Mouse (Mus musculus): ENCODE results near the gene Klf15. TPM values are rescaled to one million over a fixed set of nuclear protein-coding genes. Genes with fewer than 3 reads are reported as not detected.

The Klf15 gene
- polyA plus RNA-seq, 1 experiment: 15.1 TPM

GRCm38 (mm10) chr6:90475854-90476212 is 13.5 kb downstream of the Klf15 start:
- no peaks in the 10 kb centered on the region for H3K36me3 ChIP-seq (ENCODE audit: control insufficient read depth, insufficient read depth, low read length)
- H3K4me3 ChIP-seq (ENCODE audit: low read depth, low read length): no peak overlapping the region
- peaks cover 12% of the 10 kb centered on the region; the same call in 1 of the 2 replicates for H3K4me1 ChIP-seq (ENCODE audit: control insufficient read depth, insufficient read depth, insufficient read length, low read length)
- WGBS: 55% methylated on average over 3 of the region's 3 CpGs
- H3K27me3 ChIP-seq (ENCODE audit: control insufficient read depth, insufficient read depth, low read length): no peaks in the 10 kb centered on the region
- peak overlapping the region; percentile 38; the same call in 1 of the 2 replicates for H3K27ac ChIP-seq (ENCODE audit: insufficient read depth, low read depth, low read length)
- TF ChIP-seq POLR2A (IDR thresholded peaks at IDR 0.05; ENCODE audit: low read depth, low read length) (no peak), CTCF (IDR thresholded peaks at IDR 0.05; ENCODE audit: extremely low read depth, insufficient read length, insufficient replicate concordance, low read depth, low read length) (no peak)

GRCm38 (mm10) chr6:90476941-90477518 is 14.7 kb downstream of the Klf15 start:
- Histone ChIP-seq H3K36me3 (ENCODE audit: control insufficient read depth, insufficient read depth, low read length) (no peaks in the 10 kb centered on the region), H3K27ac (ENCODE audit: insufficient read depth, low read depth, low read length) (no peak overlapping the region), H3K4me1 (ENCODE audit: control insufficient read depth, insufficient read depth, insufficient read length, low read length) (peaks cover 12% of the 10 kb centered on the region; the same call in 1 of the 2 replicates), H3K4me3 (ENCODE audit: low read depth, low read length) (no peak overlapping the region; the same call in 1 of the 2 replicates), H3K27me3 (ENCODE audit: control insufficient read depth, insufficient read depth, low read length) (no peaks in the 10 kb centered on the region)
- 32% methylated on average over 14 of the region's 14 CpGs for WGBS
- TF ChIP-seq CTCF (IDR thresholded peaks at IDR 0.05; ENCODE audit: extremely low read depth, insufficient read length, insufficient replicate concordance, low read depth, low read length): no peak
- TF ChIP-seq POLR2A (IDR thresholded peaks at IDR 0.05; ENCODE audit: low read depth, low read length): no peak

- H3K4me1 ChIP-seq (ENCODE audit: control insufficient read depth, insufficient read depth, insufficient read length, low read length): no peaks in the 10 kb centered on the region
- WGBS: 37% methylated on average over 3 of the region's 3 CpGs
- no peaks in the 10 kb centered on the region for H3K36me3 ChIP-seq (ENCODE audit: control insufficient read depth, insufficient read depth, low read length)
- TF ChIP-seq POLR2A (IDR thresholded peaks at IDR 0.05; ENCODE audit: low read depth, low read length) (no peak), CTCF (IDR thresholded peaks at IDR 0.05; ENCODE audit: extremely low read depth, insufficient read length, insufficient replicate concordance, low read depth, low read length) (no peak)
- H3K27me3 ChIP-seq (ENCODE audit: control insufficient read depth, insufficient read depth, low read length): no peaks in the 10 kb centered on the region
- no peak overlapping the region for H3K4me3 ChIP-seq (ENCODE audit: low read depth, low read length)
- H3K27ac ChIP-seq (ENCODE audit: insufficient read depth, low read depth, low read length): no peak overlapping the region
Observed at GRCm38 (mm10) chr6:90484249-90484648, 21.9 kb downstream of the Klf15 start.

GRCm38 (mm10) chr6:90484876-90485275 is 22.5 kb downstream of the Klf15 start:
- no peaks in the 10 kb centered on the region for H3K27me3 ChIP-seq (ENCODE audit: control insufficient read depth, insufficient read depth, low read length)
- H3K4me3 ChIP-seq (ENCODE audit: low read depth, low read length): no peak overlapping the region
- TF ChIP-seq POLR2A (IDR thresholded peaks at IDR 0.05; ENCODE audit: low read depth, low read length): no peak
- no peak for TF ChIP-seq CTCF (IDR thresholded peaks at IDR 0.05; ENCODE audit: extremely low read depth, insufficient read length, insufficient replicate concordance, low read depth, low read length)
- H3K27ac ChIP-seq (ENCODE audit: insufficient read depth, low read depth, low read length): no peak overlapping the region
- 74% methylated on average over 5 of the region's 5 CpGs for WGBS
- no peaks in the 10 kb centered on the region for H3K4me1 ChIP-seq (ENCODE audit: control insufficient read depth, insufficient read depth, insufficient read length, low read length)
- no peaks in the 10 kb centered on the region for H3K36me3 ChIP-seq (ENCODE audit: control insufficient read depth, insufficient read depth, low read length)

DNA sequence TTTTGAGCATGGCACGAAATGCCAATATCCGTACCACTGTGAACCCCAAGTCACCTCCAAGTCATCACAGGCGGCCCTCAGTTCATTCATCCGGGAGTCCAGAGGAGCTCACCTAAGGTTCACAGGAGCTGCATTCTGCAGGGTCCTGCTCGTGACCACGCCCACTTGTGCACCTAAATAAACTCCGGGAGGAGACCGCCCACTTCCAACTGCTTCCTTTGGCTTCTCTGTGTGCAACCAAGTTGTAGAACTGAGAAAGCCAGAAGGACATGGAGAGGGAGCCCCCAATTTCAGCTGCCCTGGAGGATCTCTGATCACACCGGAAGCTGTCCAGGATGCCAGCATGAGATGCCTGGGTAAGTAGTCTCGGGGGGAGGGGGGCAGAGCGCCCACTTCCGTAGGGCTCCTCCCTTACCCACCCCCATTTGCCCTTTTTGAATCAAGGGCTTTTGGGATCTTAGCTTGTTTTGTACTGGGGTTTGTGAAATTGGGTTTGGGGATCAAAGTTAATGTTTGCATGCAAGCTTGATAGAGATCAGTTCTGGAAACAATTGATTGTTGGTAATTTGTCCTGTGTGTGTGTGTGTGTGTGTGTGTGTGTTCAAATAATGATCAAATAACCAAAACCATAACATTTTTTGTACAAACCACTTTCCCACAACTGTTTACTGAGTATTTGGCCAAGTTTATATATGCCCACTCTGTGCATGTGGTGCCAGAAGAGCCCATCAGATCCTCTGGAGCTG is 24.0 kb downstream of the Klf15 start, which contains the start of gene Aldh1l1:
Gene Aldh1l1 (plus strand): TSS at position 252 of the 746 bp plus-strand sequence.
- Histone ChIP-seq H3K27ac (ENCODE audit: insufficient read depth, low read depth, low read length) (no peak within 1 kb of the TSS), H3K4me3 (ENCODE audit: low read depth, low read length) (no peak within 1 kb of the TSS), H3K36me3 (ENCODE audit: control insufficient read depth, insufficient read depth, low read length) (no peaks in the 10 kb centered on the region), H3K27me3 (ENCODE audit: control insufficient read depth, insufficient read depth, low read length) (no peaks in the 10 kb centered on the region), H3K4me1 (ENCODE audit: control insufficient read depth, insufficient read depth, insufficient read length, low read length) (no peaks in the 10 kb centered on the region)
- TF ChIP-seq POLR2A (IDR thresholded peaks at IDR 0.05; ENCODE audit: low read depth, low read length): no peak
- no peak for TF ChIP-seq CTCF (IDR thresholded peaks at IDR 0.05; ENCODE audit: extremely low read depth, insufficient read length, insufficient replicate concordance, low read depth, low read length)
- WGBS: 64% methylated on average over 12 of the region's 12 CpGs

GRCm38 (mm10) chr6:90487531-90487930 is 25.2 kb downstream of the Klf15 start:
- Histone ChIP-seq H3K27ac (ENCODE audit: insufficient read depth, low read depth, low read length) (no peak overlapping the region), H3K4me1 (ENCODE audit: control insufficient read depth, insufficient read depth, insufficient read length, low read length) (peaks cover 3% of the 10 kb centered on the region; the same call in 1 of the 2 replicates), H3K27me3 (ENCODE audit: control insufficient read depth, insufficient read depth, low read length) (no peaks in the 10 kb centered on the region), H3K36me3 (ENCODE audit: control insufficient read depth, insufficient read depth, low read length) (no peaks in the 10 kb centered on the region), H3K4me3 (ENCODE audit: low read depth, low read length) (no peak overlapping the region)
- no peak for TF ChIP-seq CTCF (IDR thresholded peaks at IDR 0.05; ENCODE audit: extremely low read depth, insufficient read length, insufficient replicate concordance, low read depth, low read length)
- no peak for TF ChIP-seq POLR2A (IDR thresholded peaks at IDR 0.05; ENCODE audit: low read depth, low read length)
- whole genome bisulfite sequencing: 31% methylated on average over 1 of the region's 1 CpGs

DNA sequence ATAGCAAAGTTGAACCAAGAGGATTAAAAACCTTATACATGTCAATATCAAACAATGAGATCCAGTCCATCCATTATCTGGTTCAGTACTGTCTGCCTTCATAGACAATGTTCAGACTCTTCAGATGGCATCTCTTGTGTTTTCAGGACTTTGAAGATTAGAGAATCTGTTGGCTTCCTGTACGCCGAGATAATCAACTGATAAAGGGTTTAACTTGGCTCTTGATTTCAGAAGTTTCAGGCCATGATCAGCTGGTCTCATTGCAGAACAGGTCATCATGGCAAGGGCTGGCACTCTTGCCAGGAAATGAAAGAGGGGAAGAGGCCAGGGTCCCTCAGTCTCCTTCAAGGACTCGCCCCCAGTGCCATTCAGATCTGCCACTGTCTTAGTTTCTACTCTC is 27.2 kb downstream of the Klf15 start:
- H3K27ac ChIP-seq (ENCODE audit: insufficient read depth, low read depth, low read length): no peak overlapping the region
- no peak overlapping the region for H3K4me3 ChIP-seq (ENCODE audit: low read depth, low read length)
- TF ChIP-seq POLR2A (IDR thresholded peaks at IDR 0.05; ENCODE audit: low read depth, low read length) (no peak), CTCF (IDR thresholded peaks at IDR 0.05; ENCODE audit: extremely low read depth, insufficient read length, insufficient replicate concordance, low read depth, low read length) (no peak)
- H3K27me3 ChIP-seq (ENCODE audit: control insufficient read depth, insufficient read depth, low read length): no peaks in the 10 kb centered on the region
- peaks cover 7% of the 10 kb centered on the region; the same call in 1 of the 2 replicates for H3K4me1 ChIP-seq (ENCODE audit: control insufficient read depth, insufficient read depth, insufficient read length, low read length)
- H3K36me3 ChIP-seq (ENCODE audit: control insufficient read depth, insufficient read depth, low read length): no peaks in the 10 kb centered on the region
- 75% methylated on average over 3 of the region's 3 CpGs for WGBS
